Mouse (Mus musculus): ENCODE measurements at regions not wholly inside any gene's neighbourhood (a gene's known extent, or its start where the extent isn't known, plus 50 kb on each side); places are given as distances from the start of the nearest gene placed in this dataset.

DNA sequence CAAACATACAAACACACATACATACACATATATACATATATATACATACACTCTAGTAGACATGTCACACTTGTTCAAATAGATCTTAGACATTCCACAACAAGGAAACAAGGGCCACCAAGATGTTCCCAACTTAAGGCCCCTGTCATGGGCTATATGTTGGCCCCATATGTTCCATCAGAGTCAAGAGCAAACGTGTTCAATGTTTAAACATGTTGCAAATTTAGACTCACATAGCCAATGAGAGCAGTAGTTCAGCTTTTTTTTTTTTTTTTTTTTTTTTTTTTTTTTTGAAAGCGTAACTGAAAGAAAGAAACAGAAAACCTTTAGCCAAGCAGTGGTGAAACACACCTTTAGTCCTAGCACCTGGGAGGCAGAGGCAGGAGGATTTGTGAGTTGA, 183.0 kb upstream of the Jarid2 start:
- TF ChIP-seq CTCF (conservative IDR thresholded peaks at IDR 0.05; ENCODE audit: low read length) (no peak), NANOG (IDR thresholded peaks at IDR 0.05; ENCODE audit: borderline replicate concordance, low read length) (no peak)

All from E14TG2a.4 (cell line).